Mouse (Mus musculus) intestine, postnatal 0 days (tissue): ENCODE results near the gene Ykt6. TPM values are rescaled to one million over a fixed set of nuclear protein-coding genes. Genes with fewer than 3 reads are reported as not detected.
"Not testable (repeated sequence)": the region's sequence is repeated elsewhere in the genome, so short reads cannot be mapped to it uniquely, and the experiment has no call there.

ENCODE experiments used
- ATAC-seq: fragments of 200-750 bp; cut with Nextera tagmentation; 2 replicates; pipeline ENCODE4 v1.8.0; 2017; ENCODE audit warnings: mild to moderate bottlenecking, moderate TSS enrichment, moderate library complexity
- H3K27ac ChIP-seq: fragments of 300-500 bp; sonication (generic); 2 replicates; pipeline ENCODE4 v1.5.1; 2014; ENCODE audit warnings: mild to moderate bottlenecking, low read depth, low read length, moderate library complexity
- H3K27me3 ChIP-seq: fragments of 300-500 bp; sonication (generic); replicated peaks from 2 replicates; pipeline ENCODE4 v1.6.1; 2014; ENCODE audit warnings: low read length, mixed read lengths; ENCODE audit not compliant: control insufficient read depth, insufficient read depth
- H3K36me3 ChIP-seq: fragments of 300-500 bp; sonication (generic); 2 replicates; pipeline ENCODE4 v1.6.1; 2014; ENCODE audit warnings: mild to moderate bottlenecking, moderate library complexity; ENCODE audit not compliant: control insufficient read depth, insufficient read depth
- H3K4me1 ChIP-seq: fragments of 300-500 bp; sonication (generic); replicated peaks from 2 replicates; pipeline ENCODE4 v1.6.1; 2014; ENCODE audit warnings: antibody characterized with exemption, low read length, mixed read lengths; ENCODE audit not compliant: control insufficient read depth, insufficient read depth
- H3K4me2 ChIP-seq: fragments of 300-500 bp; sonication (generic); replicated peaks from 2 replicates; pipeline ENCODE4 v1.6.1; 2014; ENCODE audit warnings: low read depth, mild to moderate bottlenecking, moderate library complexity
- H3K4me3 ChIP-seq: fragments of 300-500 bp; sonication (generic); 2 replicates; pipeline ENCODE4 v1.5.1; 2014; ENCODE audit warnings: low read depth, low read length
- H3K9ac ChIP-seq: fragments of 300-500 bp; sonication (generic); 2 replicates; pipeline ENCODE4 v1.6.1; 2014; ENCODE audit warnings: mild to moderate bottlenecking, low read depth, low read length
- H3K9me3 ChIP-seq: fragments of 300-500 bp; sonication (generic); 2 replicates; pipeline ENCODE4 v1.6.1; 2016; ENCODE audit warnings: mixed run types; ENCODE audit not compliant: control insufficient read depth
- CTCF ChIP-seq: sonication (generic); IDR thresholded peaks from 2 replicates; pipeline ENCODE4 v1.5.1; 2016; ENCODE audit warnings: low read depth, mild to moderate bottlenecking, control low read depth, antibody characterized with exemption, moderate library complexity
- WGBS: fragments of 180-500 bp; shearing (Covaris S2); extraction: QIAGEN DNeasy Blood & Tissue Kit; methylation state at CpG from one replicate; pipeline ENCODE4 v1.1.7; 2014; 5-methylcytosine and 5-hydroxymethylcytosine counted together
- polyA plus RNA-seq: library from polyadenylated mRNA; unstranded; fragments of >200 nt; fragmentation: Nextera tagmentation; extraction: Ambion mirVana; gene quantifications from 2 replicates; pipeline ENCODE4 v1.2.1, GENCODE M21; 2015

Ykt6 gene
- polyA plus RNA-seq, 1 experiment from 2014 or later: 53.8 TPM

DNA sequence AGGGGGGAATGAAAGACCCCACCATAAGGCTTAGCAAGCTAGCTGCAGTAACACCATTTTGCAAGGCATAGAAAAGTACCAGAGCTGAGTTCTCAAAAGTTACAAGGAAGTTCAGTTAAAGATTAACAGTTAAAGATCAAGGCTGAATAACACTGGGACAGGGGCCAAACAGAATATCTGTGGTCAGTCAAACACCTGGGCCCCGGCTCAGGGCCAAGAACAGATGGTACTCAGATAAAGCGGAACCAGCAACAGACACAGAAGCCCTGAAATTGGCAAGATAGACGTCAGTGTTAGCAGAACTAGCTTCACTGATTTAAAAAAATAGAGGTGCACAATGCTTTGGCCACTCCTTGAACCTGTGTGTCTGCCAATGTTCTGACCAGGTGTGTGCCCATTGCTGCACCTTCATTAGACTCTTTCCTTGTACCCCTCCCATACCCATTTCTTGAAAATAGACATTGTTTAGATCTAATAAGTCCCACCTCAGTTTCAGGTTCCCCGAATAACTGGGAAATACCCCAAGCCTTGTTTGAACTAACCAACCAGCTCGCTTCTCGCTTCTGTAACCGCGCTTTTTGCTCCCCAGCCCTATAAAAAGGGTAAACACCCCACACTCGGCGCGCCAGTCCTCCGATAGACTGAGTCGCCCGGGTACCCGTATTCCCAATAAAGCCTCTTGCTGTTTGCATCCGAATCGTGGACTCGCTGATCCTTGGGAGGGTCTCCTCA lies 55.4 kb downstream of the Ykt6 start:
- H3K9ac ChIP-seq, H3K4me1 ChIP-seq, H3K4me3 ChIP-seq, H3K27me3 ChIP-seq, H3K4me2 ChIP-seq, H3K9me3 ChIP-seq, H3K27ac ChIP-seq, H3K36me3 ChIP-seq: not testable (repeated sequence)
- peak; percentile 67 for ATAC-seq
- WGBS: 95% methylated on average over 3 of the region's 18 CpGs

DNA sequence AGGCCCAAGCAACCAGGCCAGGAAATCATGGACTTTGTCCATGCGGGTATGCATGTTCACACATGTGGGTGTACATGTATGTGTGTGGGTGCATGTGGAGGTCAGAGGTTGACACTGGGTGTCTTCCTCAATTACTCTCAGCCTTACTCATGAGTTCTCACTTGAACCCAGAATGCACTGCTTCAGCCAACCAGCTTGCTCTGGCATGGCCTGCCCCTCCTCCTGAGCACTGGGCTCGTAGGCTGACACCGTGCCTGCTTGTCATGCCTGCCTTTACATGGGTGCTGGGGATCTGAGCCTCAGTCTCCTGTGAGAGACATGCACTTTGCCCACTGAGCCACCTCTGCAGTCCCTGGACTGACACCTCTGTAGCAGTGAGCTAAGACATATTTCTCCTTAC lies 56.4 kb downstream of the Ykt6 start:
- no peaks in the 10 kb centered on the region for H3K4me1 ChIP-seq
- H3K27ac ChIP-seq: no peak overlapping the region
- H3K4me2 ChIP-seq: no peak overlapping the region
- WGBS: 92% methylated on average over 3 of the region's 3 CpGs
- no peak for TF ChIP-seq CTCF
- H3K36me3 ChIP-seq: peaks cover 7% of the 10 kb centered on the region; the same call in 1 of the 2 replicates
- no peaks in the 10 kb centered on the region for H3K27me3 ChIP-seq
- H3K4me3 ChIP-seq: no peak overlapping the region
- no peak overlapping the region for H3K9ac ChIP-seq
- no peaks in the 10 kb centered on the region for H3K9me3 ChIP-seq
- peak; percentile 39 for ATAC-seq

- Histone ChIP-seq H3K36me3 (peaks cover 7% of the 10 kb centered on the region; the same call in 1 of the 2 replicates), H3K27me3 (no peaks in the 10 kb centered on the region), H3K4me2 (no peak overlapping the region), H3K9me3 (no peaks in the 10 kb centered on the region), H3K9ac (no peak overlapping the region), H3K4me1 (no peaks in the 10 kb centered on the region), H3K4me3 (no peak overlapping the region), H3K27ac (no peak overlapping the region)
- 58% methylated on average over 2 of the region's 2 CpGs for WGBS
- ATAC-seq: no peak
- TF ChIP-seq CTCF: peak; percentile 54
Measured at GRCm38 (mm10) chr11:6013359-6013758, 57.9 kb downstream of the Ykt6 start.

GRCm38 (mm10) chr11:6015011-6015431 lies 59.5 kb downstream of the Ykt6 start:
- no peak overlapping the region for H3K4me2 ChIP-seq
- no peaks in the 10 kb centered on the region for H3K27me3 ChIP-seq
- ATAC-seq: no peak
- no peak overlapping the region for H3K27ac ChIP-seq
- H3K9me3 ChIP-seq: no peaks in the 10 kb centered on the region
- no peak for TF ChIP-seq CTCF
- peaks cover 7% of the 10 kb centered on the region; the same call in 1 of the 2 replicates for H3K36me3 ChIP-seq
- H3K4me3 ChIP-seq: no peak overlapping the region
- WGBS: 72% methylated on average over 6 of the region's 6 CpGs
- H3K9ac ChIP-seq: no peak overlapping the region
- no peaks in the 10 kb centered on the region for H3K4me1 ChIP-seq

DNA sequence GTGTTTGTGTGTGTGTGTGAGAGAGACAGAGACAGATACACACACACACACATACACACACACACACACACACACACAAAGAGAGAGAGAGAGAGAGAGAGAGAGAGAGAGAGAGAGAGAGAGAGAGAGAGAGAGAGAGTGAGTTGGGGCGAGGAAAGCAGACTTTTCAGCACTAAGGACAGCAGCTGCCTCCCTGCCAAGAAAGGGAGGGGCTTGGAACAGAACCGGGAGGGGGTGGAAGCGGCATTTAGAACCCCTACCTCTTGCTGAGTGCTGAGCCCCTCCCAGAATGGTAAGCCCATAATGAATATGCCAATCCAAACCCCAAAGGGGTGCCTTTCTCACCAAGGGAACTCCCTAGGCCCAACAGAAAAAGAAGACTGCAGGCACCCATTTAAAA lies 60.9 kb downstream of the Ykt6 start:
- Histone ChIP-seq H3K9ac (no peak overlapping the region), H3K4me1 (no peaks in the 10 kb centered on the region), H3K27me3 (no peaks in the 10 kb centered on the region), H3K27ac (no peak overlapping the region), H3K36me3 (peaks cover 7% of the 10 kb centered on the region; the same call in 1 of the 2 replicates), H3K9me3 (no peaks in the 10 kb centered on the region), H3K4me3 (no peak overlapping the region), H3K4me2 (no peak overlapping the region)
- no peak for TF ChIP-seq CTCF
- no peak for ATAC-seq
- WGBS: 7% methylated on average over 3 of the region's 3 CpGs

DNA sequence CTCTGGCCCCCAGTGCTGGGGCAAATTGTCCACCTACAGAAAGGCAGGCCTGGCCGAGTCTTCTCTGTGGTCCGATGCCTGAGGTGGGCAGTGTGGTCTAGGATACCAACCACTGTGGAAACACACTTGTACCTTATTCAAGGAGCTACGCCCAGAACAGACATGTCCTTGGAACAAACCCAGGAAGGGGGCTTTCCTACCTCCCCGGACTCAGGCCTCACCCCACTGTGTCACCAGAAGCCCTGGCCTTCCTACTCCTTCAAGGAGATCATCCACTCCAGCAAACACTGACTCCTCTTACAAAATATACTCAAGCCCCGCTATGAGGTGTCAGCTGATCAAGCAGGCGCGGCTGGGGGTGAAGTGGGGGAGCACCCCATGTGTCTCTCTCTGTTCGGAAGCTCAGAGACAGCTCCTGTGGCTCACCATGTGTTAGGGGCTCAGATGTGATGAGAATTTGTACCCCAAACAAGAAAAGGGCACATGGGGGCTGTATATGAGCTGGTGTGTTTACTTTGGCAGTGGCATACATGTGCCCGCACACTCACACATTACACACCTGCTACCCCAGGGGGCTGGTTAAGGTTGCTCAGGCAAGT lies 61.4 kb downstream of the Ykt6 start:
- Histone ChIP-seq H3K27me3 (no peaks in the 10 kb centered on the region), H3K9ac (no peak overlapping the region), H3K4me2 (no peak overlapping the region), H3K4me3 (no peak overlapping the region), H3K9me3 (no peaks in the 10 kb centered on the region), H3K4me1 (no peaks in the 10 kb centered on the region), H3K27ac (no peak overlapping the region), H3K36me3 (peaks cover 3% of the 10 kb centered on the region; the same call in 1 of the 2 replicates)
- WGBS: 71% methylated on average over 9 of the region's 9 CpGs
- TF ChIP-seq CTCF: no peak
- ATAC-seq: no peak

Other genes with a start within 250 kb of the Ykt6 start
- gene Mrps24, start 240.0 kb upstream of the Ykt6 start, polyA plus RNA-seq: 173 and 190 TPM in 2 replicates
- 15.4 and 19.0 TPM in 2 replicates for gene Urgcp, start 193.3 kb upstream of the Ykt6 start, polyA plus RNA-seq
- gene Dbnl, start 167.2 kb upstream of the Ykt6 start, polyA plus RNA-seq: 93.0 and 99.7 TPM in 2 replicates
- 9.9 and 10.1 TPM in 2 replicates for gene Pgam2, start 152.0 kb upstream of the Ykt6 start, polyA plus RNA-seq
- 9.0 and 9.2 TPM in 2 replicates for gene Polm, start 117.7 kb upstream of the Ykt6 start, polyA plus RNA-seq
- gene Aebp1, start 93.7 kb upstream of the Ykt6 start, polyA plus RNA-seq: 15.0 and 15.8 TPM in 2 replicates
- gene Pold2, start 77.4 kb upstream of the Ykt6 start, polyA plus RNA-seq: 32.3 and 32.7 TPM in 2 replicates
- 20.9 and 22.7 TPM in 2 replicates for gene Myl7, start 56.9 kb upstream of the Ykt6 start, polyA plus RNA-seq
- 0.44 TPM in 2 replicates for gene Gck, start 5.6 kb upstream of the Ykt6 start, polyA plus RNA-seq
- 11.9 and 12.1 TPM in 2 replicates for gene Camk2b, start 110.7 kb downstream of the Ykt6 start, polyA plus RNA-seq
- 0.41 and 0.74 TPM in 2 replicates for gene A730071L15Rik, start 244.3 kb downstream of the Ykt6 start, polyA plus RNA-seq
- gene Nudcd3, start 244.7 kb downstream of the Ykt6 start, polyA plus RNA-seq: 17.2 and 20.0 TPM in 2 replicates